Mouse (Mus musculus): ENCODE results near the gene Svs6. TPM values are rescaled to one million over a fixed set of nuclear protein-coding genes. Genes with fewer than 3 reads are reported as not detected.
"Not testable (repeated sequence)": the region's sequence is repeated elsewhere in the genome, so short reads cannot be mapped to it uniquely, and the experiment has no call there.

Svs6 gene
- not detected for total RNA-seq (2021)
- long read RNA-seq, experiment 1, result 0 reads
- long read RNA-seq, experiment 2, result 0 reads

- DNase-seq; intact Hi-C loops (cut with DNase I): not testable (repeated sequence)
These were observed at the start of gene Svs6 for GRCm38 (mm10) chr2:164316451-164316850. Gene Svs6, plus strand, starts transcription at chr2:164316751.

- intact Hi-C loops (cut with DNase I), result no loop called here
- no peak for DNase-seq
These were observed 38.2 kb upstream of the Svs6 start, which contains the start of gene Svs4 for GRCm38 (mm10) chr2:164278359-164278758. Gene Svs4, minus strand, starts transcription at chr2:164278459.

GRCm38 (mm10) chr2:164288968-164289367 lies 27.6 kb upstream of the Svs6 start, which contains the start of gene Svs3a:
Gene Svs3a, plus strand, starts transcription at chr2:164289268.
- not testable (repeated sequence) for DNase-seq

GRCm38 (mm10) chr2:164312599-164312998 lies 4.0 kb upstream of the Svs6 start:
- intact Hi-C loops (cut with DNase I), result no loop called here
- DNase-seq, result no peak

More at GRCm38 (mm10) chr2:164288968-164289367, 27.6 kb upstream of the Svs6 start, which contains the start of gene Svs3a:
- intact Hi-C loops (cut with DNase I), result not testable (repeated sequence)

GRCm38 (mm10) chr2:164315460-164315859 lies 1.1 kb upstream of the Svs6 start:
- DNase-seq; intact Hi-C loops (cut with DNase I): not testable (repeated sequence)

GRCm38 (mm10) chr2:164320983-164321382 lies 4.4 kb downstream of the Svs6 start:
- intact Hi-C loops (cut with DNase I), result no loop called here
- no peak for DNase-seq

- DNase-seq; intact Hi-C loops (cut with DNase I): not testable (repeated sequence)
These were observed 15.9 kb downstream of the Svs6 start, which contains the start of gene Svs5 for GRCm38 (mm10) chr2:164332440-164332839. Gene Svs5, plus strand, starts transcription at chr2:164332740.

GRCm38 (mm10) chr2:164343732-164344131 lies 27.2 kb downstream of the Svs6 start:
- intact Hi-C loops (cut with DNase I); DNase-seq: not testable (repeated sequence)

- intact Hi-C loops (cut with DNase I), result loop anchor here (2.0 kb wide), 1 partner anchor 245 kb away; no protein-coding TSS in a partner anchor
- DNase-seq, result not testable (repeated sequence)
These were observed 31.1 kb downstream of the Svs6 start for GRCm38 (mm10) chr2:164347697-164348096.

GRCm38 (mm10) chr2:164348980-164349379 lies 32.4 kb downstream of the Svs6 start:
- intact Hi-C loops (cut with DNase I), result loop anchor here (2.0 kb wide), 1 partner anchor 246 kb away; no protein-coding TSS in a partner anchor
- no peak for DNase-seq

- no peak for DNase-seq
- intact Hi-C loops (cut with DNase I), result loop anchor here (5.0 kb wide), 1 partner anchor 220 kb away; no protein-coding TSS in a partner anchor
These were observed 36.1 kb downstream of the Svs6 start for GRCm38 (mm10) chr2:164352697-164353096.

- no peak for DNase-seq
- intact Hi-C loops (cut with DNase I), result loop anchor here (5.0 kb wide), 1 partner anchor 221 kb away; no protein-coding TSS in a partner anchor
These were observed 36.8 kb downstream of the Svs6 start for GRCm38 (mm10) chr2:164353356-164353755.

- intact Hi-C loops (cut with DNase I), result no loop called here
- no peak for DNase-seq
These were observed 39.8 kb downstream of the Svs6 start for GRCm38 (mm10) chr2:164356177-164356967.

GRCm38 (mm10) chr2:164358373-164358772 lies 41.8 kb downstream of the Svs6 start:
- intact Hi-C loops (cut with DNase I), result no loop called here
- no peak for DNase-seq

- no peak for DNase-seq
- intact Hi-C loops (cut with DNase I), result no loop called here
These were observed 42.5 kb downstream of the Svs6 start for GRCm38 (mm10) chr2:164359031-164359430.

- no peak for DNase-seq
- intact Hi-C loops (cut with DNase I), result no loop called here
These were observed 43.1 kb downstream of the Svs6 start for GRCm38 (mm10) chr2:164359668-164360067.

GRCm38 (mm10) chr2:164360974-164361657 lies 44.6 kb downstream of the Svs6 start:
- intact Hi-C loops (cut with DNase I), result no loop called here
- DNase-seq, result no peak

- DNase-seq, result no peak
- intact Hi-C loops (cut with DNase I), result no loop called here
These were observed 50.4 kb downstream of the Svs6 start for GRCm38 (mm10) chr2:164366947-164367346.
